Mouse (Mus musculus) cerebellum, postnatal 14 days (tissue): ENCODE measurements at regions not wholly inside any gene's neighbourhood (a gene's known extent, or its start where the extent isn't known, plus 50 kb on each side); places are given as distances from the start of the nearest gene placed in this dataset.

ENCODE experiments used
- DNase-seq, 2 experiments: peaks; one replicate each; pipeline ENCODE4 v3.0.0; 2021; ENCODE audit warnings: mixed read lengths in 2 of 2

GRCm38 (mm10) chr1:64198781-64199180 is 76.7 kb upstream of the Klf7 start:
- DNase-seq = no peak

- DNase-seq = no peak
Measured at GRCm38 (mm10) chr1:64198322-64198721, 76.2 kb upstream of the Klf7 start.

- DNase-seq = peak; percentile 57 to 63
Measured at GRCm38 (mm10) chr1:64195970-64196491, 73.9 kb upstream of the Klf7 start.

- no peak for DNase-seq
Measured at GRCm38 (mm10) chr1:64195294-64195693, 73.2 kb upstream of the Klf7 start.

GRCm38 (mm10) chr1:64193150-64193838 is 71.2 kb upstream of the Klf7 start:
- DNase-seq = no peak

GRCm38 (mm10) chr1:64192736-64193135 is 70.7 kb upstream of the Klf7 start:
- DNase-seq = no peak

GRCm38 (mm10) chr1:64191242-64192220 is 69.4 kb upstream of the Klf7 start:
- peak; percentile 39 to 49 for DNase-seq

GRCm38 (mm10) chr1:64190705-64191104 is 68.6 kb upstream of the Klf7 start:
- DNase-seq = no peak

GRCm38 (mm10) chr1:64190097-64190496 is 68.0 kb upstream of the Klf7 start:
- peak; percentile 57 to 61 for DNase-seq

- DNase-seq = peak in 1 of 2 experiments; percentile 31
Measured at GRCm38 (mm10) chr1:64189471-64189870, 67.4 kb upstream of the Klf7 start.

GRCm38 (mm10) chr1:64187796-64188513 is 65.9 kb upstream of the Klf7 start:
- no peak for DNase-seq

- no peak for DNase-seq
Measured at GRCm38 (mm10) chr1:64173708-64174107, 51.6 kb upstream of the Klf7 start.

GRCm38 (mm10) chr1:64172122-64172521 is 50.0 kb upstream of the Klf7 start:
- DNase-seq = no peak
